Mouse (Mus musculus): Measurements from ENCODE around the gene Metrn.

Metrn gene

DNA sequence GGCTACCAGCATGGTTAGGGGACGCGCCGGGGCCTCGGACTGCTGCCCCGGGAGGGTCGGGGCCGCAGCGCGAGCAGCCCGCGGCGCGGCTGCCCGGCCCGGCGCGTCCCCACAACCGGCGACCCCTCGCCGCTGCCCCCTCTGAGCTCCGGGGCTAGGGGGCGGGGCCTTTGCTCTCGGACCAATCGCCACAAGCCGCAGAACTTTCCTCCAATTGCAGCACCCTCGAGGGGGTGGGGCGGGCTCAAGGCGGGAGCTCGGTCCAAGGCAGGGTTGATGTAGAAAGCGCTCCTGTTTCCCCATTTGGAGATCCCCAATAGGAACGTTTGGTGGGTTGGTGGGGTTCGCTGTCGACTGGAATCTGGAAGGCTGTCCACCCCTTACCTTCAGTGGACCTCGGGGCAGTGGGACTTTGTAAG is at the start of gene Metrn:
TSS of gene Metrn (minus strand) at position 186 of the 419 bp plus-strand sequence.
- in situ Hi-C loops (cut with MboI; ENCODE audit: low sequenced_read_pairs), result no loop called here

DNA sequence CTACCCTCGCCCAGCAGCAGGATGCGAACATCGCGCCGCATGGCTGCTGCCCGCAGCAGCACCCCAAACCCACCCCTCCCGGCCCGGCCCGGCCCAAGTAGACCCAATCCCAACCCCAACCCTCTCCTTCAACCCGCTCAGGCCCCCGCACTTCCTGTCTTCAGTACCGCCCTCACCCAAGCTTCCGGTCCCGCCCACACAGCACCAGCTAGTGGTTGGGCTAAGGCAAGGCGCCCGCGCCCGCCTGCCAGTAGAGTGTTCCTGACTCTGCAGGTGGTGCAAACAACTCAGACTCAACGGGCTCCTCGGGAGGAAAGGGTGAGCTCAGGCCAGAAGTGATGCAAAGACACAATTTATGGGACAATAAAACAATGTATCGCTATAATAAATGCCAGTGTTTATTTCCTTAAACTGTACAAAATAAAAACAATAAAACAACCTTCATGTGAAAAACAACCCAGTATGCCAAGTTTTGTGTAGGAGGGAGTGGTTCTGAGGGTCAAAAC is 47.5 kb upstream of the Metrn start, which contains the start of gene Rhot2:
TSS of gene Rhot2 (minus strand) at position 456 of the 506 bp plus-strand sequence.
- in situ Hi-C loops (cut with MboI; ENCODE audit: low sequenced_read_pairs), result no loop called here

DNA sequence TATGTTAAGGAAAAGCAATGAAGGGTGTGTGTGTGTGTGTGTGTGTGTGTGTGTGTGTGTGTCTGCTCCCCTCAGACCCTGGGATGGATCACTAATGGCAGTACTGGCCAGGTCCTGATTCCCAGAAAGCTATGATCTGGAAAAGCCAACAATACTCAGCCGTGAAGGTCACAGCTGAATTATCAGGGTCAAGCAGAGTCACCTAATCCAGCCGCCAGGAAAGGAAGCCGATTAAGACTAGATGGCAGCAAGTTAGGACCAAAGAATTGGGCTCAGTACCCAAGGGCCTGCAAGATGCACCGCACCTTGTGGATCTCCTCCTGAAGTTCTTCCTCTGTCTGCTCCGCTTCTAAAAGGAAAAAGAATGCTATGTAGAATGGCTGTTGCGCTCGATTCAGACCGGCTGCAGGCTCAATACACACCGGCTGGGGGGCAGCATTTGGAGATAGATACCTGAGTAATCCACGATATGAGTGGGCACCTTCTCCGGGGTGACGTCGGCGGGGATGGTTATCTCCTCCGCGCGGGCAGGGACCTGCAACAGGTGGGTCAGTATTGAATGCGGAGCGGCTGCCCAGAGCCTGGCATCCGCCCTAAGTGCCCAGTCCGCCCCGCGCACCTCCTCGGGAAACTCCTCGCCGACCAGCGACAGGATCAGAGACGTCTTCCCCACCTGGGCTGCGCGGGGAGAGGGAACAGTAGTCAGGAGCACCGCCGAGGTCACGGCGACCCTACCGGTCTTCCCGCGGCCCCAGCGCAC is 46.9 kb upstream of the Metrn start:
- in situ Hi-C loops (cut with MboI; ENCODE audit: low sequenced_read_pairs), result no loop called here

DNA sequence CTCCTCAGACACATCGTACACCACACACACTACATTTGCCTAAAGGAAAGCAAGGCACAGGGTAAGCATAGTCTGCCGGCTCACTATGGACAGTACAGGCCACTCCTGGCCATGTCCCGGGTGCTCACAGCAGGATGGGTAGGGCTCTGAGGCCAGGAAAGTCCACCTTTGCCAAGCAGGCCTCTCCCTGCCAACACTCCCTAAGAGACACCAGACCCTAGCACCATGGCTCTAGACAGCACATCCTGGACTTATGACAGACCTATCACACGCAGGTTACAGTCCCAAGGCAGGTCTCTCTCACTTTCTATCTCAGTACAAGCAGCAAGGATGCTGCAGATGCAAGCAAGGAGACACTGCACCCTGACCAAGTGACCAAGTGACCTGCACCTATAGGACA is 46.2 kb upstream of the Metrn start:
- in situ Hi-C loops (cut with MboI; ENCODE audit: low sequenced_read_pairs), result no loop called here

DNA sequence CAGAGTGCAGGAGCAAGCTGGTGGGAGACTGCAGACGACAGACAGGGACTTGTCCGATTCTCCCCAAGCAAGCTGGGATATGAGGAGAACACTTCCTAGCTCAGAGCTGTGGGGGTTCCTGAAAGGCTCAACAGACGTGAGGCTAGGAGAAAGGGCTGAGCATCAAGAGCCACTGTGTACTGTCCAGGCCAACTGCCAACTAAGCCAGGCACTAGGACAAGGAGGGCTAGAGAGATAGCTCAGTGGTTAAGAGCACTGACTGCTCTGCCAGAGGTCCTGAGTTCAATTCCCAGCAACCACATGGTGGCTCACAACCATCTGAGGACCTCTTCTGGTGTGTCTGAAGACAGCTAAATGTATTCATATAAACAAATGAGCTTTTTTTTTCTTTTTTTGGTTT is 45.6 kb upstream of the Metrn start:
- in situ Hi-C loops (cut with MboI; ENCODE audit: low sequenced_read_pairs), result no loop called here

DNA sequence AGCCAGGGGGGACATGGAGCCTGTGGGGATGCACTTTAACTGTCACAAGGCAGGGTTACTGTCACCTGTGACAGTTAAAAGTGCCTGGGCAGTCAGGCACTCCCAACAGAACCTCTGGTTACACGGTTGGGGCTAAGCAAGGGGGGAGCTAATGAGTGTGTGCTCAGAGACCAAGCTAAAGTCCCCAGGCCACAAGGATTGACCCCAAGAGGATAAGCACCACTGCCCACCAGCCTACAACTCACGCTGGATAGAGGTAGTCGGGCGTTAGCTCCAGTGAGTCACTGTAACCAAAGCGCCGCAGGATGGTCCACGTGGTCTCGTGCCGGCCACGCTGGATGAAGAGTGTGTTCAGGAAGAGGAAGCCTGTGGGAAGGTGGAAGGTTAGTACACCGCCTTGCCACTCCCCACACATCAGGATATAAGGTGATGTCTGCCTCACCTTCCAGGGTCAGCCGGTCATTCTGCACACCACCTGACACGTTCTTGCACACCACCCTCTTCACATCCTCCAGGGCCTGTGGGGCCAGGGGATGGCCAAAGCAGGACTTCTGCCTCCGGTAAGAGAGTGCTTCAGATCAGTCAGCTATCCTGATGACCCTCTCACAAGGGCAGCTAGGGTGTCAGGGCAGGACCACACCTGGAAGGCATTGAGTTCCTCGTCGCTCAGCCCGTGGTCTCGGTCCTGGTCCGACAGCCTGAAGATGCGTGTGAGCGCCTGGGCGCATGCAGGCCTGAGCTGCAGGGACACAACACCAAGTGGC is 44.4 kb upstream of the Metrn start, which contains the start of gene Gm20683:
TSS of gene Gm20683 (minus strand) at position 647 of the 764 bp plus-strand sequence.
- in situ Hi-C loops (cut with MboI; ENCODE audit: low sequenced_read_pairs), result no loop called here

DNA sequence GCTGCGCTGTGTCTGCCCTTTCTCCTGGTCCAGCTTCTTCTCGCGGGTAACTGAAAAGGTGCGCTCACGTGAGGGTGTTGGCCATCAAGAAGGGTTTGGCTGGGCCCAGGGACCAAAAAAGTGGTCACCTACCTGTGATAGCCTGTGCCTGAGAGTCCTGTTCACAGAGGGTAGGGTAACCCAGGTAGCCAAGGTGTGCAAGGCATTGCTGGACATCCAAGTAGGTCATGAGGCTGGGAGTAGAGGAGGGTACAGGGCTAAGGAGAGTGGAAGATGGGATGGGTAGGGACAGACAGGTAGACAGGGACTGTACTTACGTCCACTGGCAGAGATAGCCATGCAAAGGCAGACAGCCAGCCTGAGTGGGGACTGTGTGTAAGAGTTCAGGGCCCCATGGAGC is 43.6 kb upstream of the Metrn start:
- in situ Hi-C loops (cut with MboI; ENCODE audit: low sequenced_read_pairs), result no loop called here

DNA sequence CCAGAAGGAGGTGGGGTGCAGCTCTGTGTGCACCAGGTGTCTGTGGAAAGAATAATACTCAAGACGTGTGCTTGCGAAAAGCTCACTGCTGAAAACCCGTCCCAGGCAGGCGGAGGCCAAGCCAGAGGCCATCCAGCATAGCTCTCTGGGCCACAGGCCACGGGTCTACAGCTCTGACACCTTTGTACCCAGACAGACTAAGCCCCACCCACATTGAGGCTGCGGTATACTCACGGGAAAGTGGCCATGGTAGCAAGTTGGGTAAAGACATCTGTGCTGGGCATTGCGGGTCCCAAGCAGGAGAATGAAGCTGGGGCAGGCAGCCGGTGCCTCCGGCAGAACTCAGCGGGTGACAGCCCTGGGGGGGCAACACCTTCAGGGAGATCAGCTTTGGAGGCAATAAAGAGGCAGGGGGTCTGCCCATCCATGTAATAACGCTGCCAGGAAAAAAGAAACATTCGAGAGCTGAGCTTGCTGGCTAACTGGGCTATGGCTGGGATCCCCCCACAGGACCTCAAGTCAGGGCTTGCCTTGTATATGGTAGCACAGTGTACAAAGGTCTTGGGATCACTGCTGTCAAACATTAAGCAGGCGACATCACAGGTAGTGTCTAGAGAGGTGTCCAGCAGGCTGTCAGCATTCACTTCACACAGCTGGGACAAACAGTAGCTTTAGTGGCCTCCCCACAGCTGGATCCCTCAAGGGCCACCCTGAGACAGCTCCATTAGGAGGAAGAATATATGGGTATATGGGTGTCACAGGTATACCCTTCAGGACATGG is 42.7 kb upstream of the Metrn start:
- in situ Hi-C loops (cut with MboI; ENCODE audit: low sequenced_read_pairs), result no loop called here

DNA sequence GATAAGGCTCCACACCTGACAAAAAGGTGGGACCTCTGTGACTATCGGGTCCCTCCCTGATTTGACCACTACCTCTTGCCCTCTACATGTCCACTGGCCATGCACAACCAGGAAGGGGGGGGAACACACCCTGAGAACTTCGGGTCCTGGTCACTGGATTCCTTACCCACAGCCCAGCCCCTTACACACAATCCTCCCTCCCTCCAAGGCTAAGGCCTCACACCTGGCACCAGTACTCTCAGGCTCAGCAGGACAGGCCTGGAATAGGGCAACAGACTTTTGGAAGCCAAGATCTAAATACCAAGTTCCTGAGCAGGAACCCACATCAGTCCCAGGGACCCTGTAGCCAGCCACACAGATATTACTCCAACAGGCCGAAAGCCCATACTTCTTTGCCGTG is 42.0 kb upstream of the Metrn start:
- in situ Hi-C loops (cut with MboI; ENCODE audit: low sequenced_read_pairs), result no loop called here

DNA sequence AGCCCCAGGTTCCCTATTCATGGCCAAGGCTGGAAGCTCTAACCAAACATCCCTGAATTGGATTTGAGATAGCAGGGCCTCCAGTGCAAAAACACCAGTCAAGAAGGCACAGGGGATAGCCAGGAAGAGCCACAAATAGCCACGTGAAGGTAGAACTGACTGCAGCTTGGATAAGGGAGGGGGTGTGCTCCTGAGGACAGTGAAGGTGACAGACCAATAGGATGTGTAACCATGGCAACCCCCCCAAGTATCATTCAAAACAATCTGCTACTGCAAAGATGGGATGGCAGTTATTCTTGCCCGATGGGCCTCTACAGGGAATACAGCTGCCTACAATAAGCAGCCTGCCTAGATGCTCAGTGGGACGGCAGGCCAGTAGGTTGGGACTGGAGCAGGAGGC is 40.6 kb upstream of the Metrn start:
- in situ Hi-C loops (cut with MboI; ENCODE audit: low sequenced_read_pairs), result no loop called here

DNA sequence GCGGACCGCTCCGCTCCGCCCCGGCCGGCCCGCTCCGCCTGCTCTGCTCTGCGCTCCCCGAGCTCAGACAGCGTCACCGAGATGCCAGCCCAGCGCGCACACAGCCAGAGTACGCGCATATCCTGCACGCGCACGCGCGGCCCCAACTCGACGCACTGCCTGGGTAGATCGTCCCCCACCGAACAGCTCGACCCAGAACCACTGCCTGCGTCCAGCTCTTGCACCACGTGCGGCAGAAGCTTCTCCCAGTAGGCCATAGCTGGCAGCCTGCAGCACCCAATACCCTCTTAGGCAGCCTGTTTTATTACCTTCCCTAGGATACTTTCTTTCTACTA is 40.1 kb upstream of the Metrn start, which contains the start of gene Rhbdl1:
TSS of gene Rhbdl1 (minus strand) at position 220 of the 335 bp plus-strand sequence.
- in situ Hi-C loops (cut with MboI; ENCODE audit: low sequenced_read_pairs), result no loop called here

DNA sequence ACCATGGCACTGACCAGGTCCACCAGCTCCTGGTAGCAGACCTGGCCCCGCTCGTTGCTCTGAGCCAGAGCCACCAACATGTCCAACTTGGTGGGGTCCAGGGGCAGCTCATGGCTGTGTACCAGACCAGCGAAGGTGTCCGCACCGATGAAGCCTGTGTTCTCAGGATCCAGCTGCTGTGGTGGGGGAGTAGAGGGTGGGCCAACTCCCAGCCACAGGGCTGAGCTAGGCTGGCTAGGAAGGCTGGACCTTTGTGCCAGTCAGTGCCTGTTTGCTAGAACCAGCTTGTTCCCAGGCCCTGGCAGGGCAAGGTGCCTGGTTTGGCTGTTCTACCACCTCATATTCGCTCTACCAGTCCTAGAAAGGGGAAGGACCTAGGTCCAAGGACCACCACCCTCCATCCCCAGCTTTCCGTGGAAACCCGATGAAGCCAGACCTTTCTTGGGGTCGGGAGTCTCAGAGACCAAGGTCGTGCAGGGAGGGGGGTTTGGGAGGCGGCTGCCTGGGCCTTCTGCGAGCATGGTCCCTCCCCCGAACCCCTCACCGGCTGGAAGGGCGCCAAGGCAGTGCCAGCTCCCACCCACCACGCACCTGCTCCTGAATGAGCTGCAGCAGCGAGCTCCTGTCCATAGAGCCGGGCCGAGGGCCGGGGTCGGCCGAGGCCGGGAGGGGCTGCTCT is 39.6 kb upstream of the Metrn start:
- in situ Hi-C loops (cut with MboI; ENCODE audit: low sequenced_read_pairs), result no loop called here

DNA sequence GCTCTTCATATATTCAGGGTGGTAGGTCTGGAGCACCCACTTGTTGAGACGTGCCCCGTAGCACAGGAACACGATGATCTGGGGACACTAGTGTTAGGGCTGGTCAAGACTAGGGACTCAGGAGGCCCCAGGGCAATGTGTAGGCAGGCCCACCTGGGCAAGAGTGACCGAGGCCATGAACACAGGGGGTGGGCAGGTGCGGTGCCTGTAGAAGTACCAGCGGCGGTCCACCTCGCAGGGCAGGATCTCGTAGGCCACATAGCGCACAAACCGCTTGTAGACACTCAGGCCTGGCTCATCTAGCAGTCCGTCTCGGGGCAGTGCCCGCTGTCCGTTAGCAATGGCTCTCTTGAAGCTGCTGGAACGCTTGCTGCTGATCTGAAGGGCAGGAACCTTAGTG is 38.9 kb upstream of the Metrn start:
- in situ Hi-C loops (cut with MboI; ENCODE audit: low sequenced_read_pairs), result no loop called here

DNA sequence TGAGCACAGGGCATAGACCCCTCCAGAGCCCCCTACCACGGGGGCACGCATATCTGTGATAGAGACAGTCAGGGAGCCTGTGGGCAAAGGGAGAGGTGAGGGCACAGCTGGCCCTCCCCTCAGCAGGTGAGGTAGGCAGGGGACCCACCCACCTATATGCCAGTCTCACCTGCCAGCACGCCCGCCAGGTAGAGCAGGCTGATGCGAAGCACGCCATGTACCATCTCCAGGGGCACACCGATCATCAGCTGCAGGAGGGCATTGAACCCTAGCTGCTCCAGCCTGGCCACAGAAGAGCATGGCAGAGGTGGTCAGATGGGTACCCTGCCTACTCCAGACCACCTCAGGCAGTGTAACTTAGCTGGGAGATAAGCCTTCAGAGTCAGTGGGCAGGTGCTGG is 38.4 kb upstream of the Metrn start:
- in situ Hi-C loops (cut with MboI; ENCODE audit: low sequenced_read_pairs), result no loop called here

DNA sequence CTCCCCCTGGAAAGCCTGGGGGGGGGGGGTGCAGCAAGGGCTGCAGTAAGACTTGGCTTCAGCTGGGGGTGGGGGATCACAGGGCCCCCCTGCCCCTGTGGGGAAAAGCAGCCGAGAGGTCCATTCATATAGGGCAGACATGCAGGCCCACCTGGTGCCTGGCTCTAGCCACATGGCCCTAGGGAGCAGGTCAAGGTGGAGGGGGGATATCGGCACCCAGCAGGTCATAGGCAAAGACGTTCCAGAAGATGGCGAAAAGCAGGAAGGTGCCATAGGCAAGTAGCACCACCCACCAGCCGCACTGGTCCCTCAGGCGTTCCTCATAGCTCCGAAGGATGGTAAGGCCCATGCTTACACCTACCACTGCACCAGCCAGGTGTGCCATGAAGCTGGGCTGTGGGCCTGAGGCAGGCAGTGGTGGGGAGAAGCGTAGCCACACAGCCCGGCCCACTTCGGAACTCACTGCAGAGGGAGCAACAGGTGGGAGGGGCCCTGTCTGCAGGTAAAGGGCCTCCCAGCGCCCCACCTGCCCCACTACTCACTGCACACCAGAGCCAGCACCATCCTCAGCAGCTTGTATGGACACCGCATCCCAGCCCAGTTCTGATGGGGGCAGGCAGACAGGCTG is 37.8 kb upstream of the Metrn start:
- in situ Hi-C loops (cut with MboI; ENCODE audit: low sequenced_read_pairs), result no loop called here

DNA sequence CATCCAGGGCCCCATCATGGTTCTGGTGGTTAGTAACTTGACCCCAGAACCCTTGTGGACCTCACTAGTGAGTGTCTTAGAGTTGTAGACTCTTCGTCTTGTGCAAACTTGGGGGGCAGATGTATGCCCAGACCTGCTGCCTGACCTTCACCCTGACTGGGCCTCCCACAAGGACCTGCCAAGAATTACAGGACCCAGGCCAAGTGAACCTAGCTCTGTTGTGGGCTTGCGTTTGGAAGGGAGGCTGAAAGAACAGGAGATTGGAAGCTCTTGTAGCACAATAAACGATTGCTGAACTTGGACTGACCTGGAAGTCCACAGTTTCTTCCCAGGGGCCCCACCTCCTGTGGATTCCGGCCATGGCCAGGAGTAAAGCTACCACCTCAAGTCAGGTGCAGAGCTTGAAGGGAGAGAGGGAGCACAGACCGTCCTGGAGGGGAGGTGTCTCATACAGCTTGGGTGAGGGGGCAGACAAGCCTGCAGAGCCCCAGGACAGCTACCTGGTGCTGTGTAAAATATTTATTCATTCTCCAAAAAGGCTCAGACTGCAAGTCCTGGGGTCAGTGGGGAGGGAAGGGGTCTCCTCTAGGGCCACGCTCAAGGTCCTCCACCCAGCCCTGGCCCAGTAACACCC is 37.1 kb upstream of the Metrn start:
- in situ Hi-C loops (cut with MboI; ENCODE audit: low sequenced_read_pairs), result no loop called here

DNA sequence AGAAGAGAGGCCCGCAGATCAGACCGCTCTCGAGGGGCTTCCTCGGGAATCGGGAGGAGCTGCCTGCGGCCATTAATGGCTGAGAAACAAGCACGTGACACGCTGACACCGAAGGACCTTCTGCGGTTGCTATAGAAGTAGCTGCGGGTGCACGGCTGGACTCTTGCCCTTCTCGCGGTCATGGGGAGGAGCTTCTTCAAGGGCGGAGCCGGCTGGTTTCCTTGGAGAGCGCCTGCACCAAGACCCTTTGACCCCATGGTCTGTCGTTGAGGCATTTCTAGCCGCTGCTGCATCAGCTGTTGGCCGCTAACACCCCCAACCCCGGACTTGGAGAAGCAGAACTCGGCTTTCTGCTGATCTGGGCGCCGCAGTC is 36.3 kb upstream of the Metrn start, which contains the start of gene Stub1:
TSS of gene Stub1 (minus strand) at position 114 of the 373 bp plus-strand sequence.
- in situ Hi-C loops (cut with MboI; ENCODE audit: low sequenced_read_pairs), result no loop called here

DNA sequence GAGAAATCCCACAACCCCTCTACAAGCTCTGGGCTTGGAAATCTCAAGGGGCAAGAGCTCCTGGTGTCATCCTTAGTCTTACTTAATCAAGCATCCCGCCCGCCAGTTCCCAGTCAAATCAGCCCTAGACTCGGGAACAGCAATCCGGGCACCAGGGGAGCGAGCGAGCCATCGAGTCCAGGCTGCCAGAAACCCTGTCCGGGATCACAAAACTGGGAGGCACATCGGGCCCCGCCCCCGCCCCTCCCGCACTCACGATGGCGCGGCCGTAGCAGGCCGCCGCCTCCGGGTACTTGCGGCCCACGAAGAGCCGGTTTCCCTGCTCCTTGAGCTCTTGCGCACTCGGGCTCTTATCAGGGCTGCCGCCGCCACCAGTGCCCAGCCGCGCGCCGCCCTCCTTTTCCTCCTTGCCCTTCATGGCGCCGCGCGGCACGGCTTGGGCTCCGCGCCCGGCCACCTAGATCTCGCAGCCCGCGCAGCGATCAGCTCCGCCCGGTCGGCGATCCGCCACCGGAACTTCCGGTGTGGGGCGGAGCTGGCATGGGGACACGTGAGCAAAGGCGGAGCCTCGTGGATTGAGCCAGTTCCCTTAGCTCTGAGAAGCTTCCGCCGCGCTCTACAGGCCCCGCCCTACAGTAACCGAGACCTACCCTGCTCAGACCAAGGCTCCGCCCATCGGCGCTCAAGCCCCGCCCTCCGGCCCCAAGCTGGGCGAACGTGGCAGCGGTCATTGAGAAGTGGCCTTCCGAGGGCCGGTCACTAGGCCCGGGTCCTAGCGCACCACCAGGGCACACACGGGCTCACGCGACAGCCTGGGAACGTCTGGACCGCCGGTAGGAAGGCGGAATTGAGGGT is 35.7 kb upstream of the Metrn start:
- in situ Hi-C loops (cut with MboI; ENCODE audit: low sequenced_read_pairs), result no loop called here

Data from CH12F3 (cell line).